Mouse (Mus musculus) cerebellum, adult (tissue): ENCODE measurements around the gene H2-T3.
"Not testable (repeated sequence)": the region's sequence is repeated elsewhere in the genome, so short reads cannot be mapped to it uniquely, and the experiment has no call there.

ENCODE experiments used
- ATAC-seq: cut with Nextera tagmentation; 2 replicates; pipeline ENCODE4 v1.9.2; 2017; ENCODE audit warnings: mild to moderate bottlenecking, moderate library complexity, mixed read lengths; ENCODE audit not compliant: insufficient number of reproducible peaks, low FRiP score, low TSS enrichment

H2-T3 gene

GRCm38 (mm10) chr17:36179446-36179845 lies 10.6 kb downstream of the H2-T3 start:
- ATAC-seq = not testable (repeated sequence)

DNA sequence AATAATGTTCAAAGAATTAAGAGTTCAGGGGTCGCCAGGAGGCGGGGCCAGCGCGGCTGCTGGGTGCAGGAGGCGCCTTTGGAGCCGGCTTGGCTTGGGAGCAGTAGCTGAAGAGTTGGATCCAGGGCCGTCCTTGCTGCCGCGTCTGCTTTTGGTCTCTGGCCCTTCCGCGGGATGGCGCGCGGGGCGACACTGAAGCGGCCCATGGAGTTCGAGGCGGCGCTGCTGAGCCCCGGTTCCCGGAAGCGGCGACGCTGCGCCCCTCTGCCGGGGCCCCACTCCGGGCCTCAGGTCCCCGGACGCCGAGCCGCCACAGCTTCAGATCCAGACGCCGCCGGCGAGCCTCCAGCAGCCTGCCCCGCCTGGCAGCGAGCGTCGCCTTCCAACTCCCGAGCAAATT lies 11.1 kb downstream of the H2-T3 start:
- ATAC-seq = not testable (repeated sequence)

- not testable (repeated sequence) for ATAC-seq
Observed at GRCm38 (mm10) chr17:36176132-36176531, 14.0 kb downstream of the H2-T3 start.

DNA sequence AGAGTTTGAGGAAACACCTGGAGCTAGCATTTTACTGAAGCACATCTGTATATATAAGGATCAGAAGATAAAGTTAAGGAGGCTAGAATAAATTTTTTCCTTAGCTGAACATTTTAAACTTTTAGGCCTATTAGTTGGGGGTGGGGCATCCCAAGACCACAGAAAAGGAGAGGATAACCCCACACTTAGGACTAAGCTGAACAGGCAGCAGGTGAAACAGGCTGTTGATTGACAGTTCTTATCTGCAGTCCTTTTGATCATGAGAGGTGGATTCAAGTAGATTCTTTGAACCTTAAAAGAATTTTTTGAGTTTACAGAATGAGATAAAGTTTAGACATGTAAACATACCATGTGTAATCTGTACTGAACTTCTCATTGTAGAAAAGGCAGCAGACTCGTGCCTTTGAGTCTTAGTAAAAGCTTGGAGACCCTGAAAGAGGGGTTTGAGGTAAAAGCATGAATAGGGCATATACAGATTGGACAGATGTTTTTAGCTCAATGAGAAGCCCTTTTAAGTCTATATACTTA lies 19.7 kb downstream of the H2-T3 start:
- no peak for ATAC-seq

DNA sequence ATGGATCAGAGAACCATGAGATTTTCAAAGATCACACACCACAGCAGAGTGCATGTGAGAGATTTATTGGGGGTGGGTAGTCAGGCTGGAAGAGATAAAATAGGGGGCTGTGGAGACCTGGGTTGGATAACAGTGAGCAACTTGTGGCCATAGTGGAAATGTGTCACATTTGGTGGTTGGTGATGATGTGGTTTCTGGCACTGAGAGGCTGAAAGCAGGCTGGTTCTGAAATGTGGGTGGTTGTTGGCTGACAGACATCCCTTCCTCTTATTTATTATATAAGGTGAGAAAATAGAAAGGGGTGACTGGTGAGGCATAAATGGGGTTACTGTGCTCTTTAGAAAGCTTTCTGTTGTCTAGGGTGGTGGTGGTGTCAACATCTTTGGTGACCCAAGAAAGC lies 20.3 kb downstream of the H2-T3 start:
- ATAC-seq = no peak

GRCm38 (mm10) chr17:36169094-36169493 lies 21.0 kb downstream of the H2-T3 start:
- not testable (repeated sequence) for ATAC-seq

DNA sequence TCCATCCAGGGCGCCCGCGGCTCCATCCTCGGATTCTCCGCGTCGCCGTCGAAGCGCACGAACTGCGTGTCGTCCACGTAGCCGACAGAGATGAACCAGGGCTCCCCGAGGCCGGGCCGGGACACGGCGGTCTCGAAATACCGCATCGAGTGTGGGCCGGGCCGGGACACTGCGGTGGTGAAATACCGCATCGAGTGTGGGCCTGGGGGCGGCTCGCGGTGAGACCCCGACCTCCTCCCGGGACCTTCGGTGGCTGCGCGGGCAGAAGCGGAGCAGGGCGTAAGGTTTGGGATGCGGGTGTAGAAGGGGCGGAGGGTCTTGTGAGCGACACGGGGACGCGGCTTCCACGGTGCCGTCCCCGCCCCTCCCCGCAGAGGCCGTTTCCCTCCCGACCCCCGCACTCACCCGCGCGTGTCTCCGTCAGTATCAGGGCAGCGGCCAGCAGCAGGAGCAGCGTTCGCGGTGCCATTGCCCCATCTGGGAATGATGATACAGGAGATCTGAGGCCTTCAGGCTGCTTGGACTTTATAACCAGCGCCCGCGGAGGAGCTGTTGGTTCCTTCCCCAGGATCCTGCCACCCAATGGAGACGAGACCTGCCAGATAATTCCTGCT lies 21.9 kb downstream of the H2-T3 start, which contains the start of gene Gm8909:
TSS of gene Gm8909 (minus strand) at position 499 of the 614 bp plus-strand sequence.
- ATAC-seq = no peak

DNA sequence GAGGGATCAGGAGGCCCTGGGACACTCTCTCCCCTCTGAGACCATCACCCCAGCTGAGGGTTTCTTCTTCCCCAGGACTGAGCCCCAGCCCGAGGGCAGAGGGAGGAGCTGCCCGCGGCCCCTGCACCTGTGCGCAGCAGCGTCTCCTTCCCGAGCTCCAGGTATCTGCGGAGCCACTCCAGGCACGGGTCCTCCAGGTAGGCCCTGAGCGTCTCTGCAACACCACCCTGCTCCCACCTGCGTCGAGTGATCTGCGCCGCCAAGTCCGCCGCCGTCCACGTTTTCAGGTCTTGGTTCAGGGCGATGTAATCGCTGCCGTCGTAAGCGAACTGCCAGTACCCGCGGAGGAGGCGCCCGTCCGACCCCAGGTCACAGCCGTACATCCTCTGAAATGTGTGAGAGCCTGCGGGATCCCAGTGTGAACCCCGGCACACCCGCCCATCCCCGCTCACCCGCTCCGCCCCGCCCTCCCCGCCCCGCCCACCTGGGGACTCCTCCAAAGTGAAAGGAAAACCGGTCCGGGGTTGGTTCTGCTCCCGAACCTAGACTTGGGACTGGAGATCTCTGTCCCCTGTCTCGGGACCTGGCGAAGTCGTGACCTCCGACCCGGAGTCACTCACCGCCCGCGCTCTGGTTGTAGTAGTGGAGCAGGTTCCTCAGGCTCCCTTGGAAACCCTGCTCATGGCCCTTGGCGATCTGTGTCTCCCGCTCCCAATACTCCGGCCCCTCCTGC lies 22.6 kb downstream of the H2-T3 start:
- ATAC-seq = no peak

DNA sequence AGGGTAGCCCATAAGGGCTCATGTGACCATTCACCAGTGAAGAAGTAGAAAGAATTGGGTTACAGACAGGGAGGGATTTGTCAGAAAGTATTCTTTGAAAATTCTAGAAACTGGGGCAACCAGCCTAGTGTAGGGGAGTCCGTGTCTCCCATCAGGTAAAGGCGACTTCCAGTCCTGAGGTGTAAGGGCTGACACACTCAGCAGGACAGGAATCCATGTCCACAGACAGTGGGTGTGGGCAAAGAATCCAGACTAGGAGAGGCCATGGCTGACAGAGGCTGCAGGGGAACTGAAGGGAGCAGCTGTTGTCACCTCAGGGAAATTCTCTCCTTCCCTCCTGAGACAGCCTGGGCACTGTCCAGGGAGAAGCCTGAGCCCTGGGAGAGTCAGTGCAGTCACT lies 23.2 kb downstream of the H2-T3 start:
- ATAC-seq = not testable (repeated sequence)

DNA sequence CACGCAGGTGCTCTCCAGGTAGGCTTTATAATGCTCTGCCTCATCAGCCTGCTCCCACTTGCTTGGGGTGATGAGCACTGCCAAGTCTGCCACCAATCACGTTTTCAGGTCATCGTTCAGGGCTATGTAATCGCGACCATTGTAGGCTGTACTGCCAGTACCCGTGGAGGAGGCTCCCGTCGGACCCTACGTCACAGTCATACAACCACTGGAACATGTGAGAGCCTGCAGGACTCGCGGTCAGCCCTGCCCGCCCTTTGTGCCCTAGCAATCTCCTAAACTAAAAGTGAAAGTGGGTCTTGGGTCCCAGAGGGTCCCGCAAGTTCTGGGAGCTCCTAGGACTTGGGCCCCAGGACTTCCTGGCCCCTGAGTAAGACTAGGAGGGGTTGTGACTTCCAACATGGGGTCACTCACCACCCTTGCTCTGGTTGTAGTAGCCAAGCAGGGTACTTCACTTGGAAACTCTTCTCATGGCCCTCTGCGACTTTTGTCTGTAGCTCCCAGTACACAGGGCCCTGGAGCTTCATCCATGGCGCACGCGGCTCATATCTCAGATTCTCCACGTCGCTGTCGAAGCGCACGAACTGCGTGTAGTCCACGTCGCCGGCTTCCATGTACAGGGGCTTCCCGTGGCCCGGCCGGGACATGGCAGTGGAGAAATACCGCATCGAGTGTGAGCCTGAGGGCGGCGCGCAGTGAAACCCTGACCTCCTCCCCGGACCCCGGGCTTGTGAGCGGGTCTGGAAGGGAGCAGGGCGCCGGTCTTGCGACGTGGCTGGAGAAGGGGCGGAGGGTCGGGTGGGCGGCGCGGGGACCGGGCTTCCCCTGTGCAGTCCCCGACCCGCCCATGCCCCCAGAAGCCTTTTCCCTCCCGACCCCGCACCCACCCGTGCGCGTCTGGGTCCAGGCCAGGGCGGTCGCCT lies 28.7 kb downstream of the H2-T3 start:
- no peak for ATAC-seq

DNA sequence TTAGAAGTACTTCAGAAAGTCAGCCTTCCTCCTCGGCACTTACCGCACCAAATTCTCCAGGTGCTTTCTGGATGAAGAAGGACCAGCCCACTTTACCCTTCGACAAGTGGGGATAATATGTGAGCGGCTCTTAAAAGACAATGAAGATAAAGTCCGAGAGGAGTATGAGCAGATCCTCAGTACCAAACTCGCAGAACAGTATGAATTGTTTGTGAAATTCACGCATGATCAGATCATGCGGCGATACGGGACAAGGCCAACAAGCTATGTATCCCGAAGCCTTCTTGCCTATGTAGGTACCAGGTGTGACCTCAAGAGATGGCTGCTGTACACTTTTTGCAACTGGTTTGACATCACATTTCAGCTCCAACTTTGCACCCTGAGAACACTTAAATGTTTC lies 31.8 kb downstream of the H2-T3 start:
- not testable (repeated sequence) for ATAC-seq

- ATAC-seq = not testable (repeated sequence)
Observed at GRCm38 (mm10) chr17:36157782-36158181, 32.3 kb downstream of the H2-T3 start.

- ATAC-seq = no peak
Observed at GRCm38 (mm10) chr17:36154271-36155149, 35.6 kb downstream of the H2-T3 start.

GRCm38 (mm10) chr17:36151200-36151599 lies 38.9 kb downstream of the H2-T3 start:
- not testable (repeated sequence) for ATAC-seq

DNA sequence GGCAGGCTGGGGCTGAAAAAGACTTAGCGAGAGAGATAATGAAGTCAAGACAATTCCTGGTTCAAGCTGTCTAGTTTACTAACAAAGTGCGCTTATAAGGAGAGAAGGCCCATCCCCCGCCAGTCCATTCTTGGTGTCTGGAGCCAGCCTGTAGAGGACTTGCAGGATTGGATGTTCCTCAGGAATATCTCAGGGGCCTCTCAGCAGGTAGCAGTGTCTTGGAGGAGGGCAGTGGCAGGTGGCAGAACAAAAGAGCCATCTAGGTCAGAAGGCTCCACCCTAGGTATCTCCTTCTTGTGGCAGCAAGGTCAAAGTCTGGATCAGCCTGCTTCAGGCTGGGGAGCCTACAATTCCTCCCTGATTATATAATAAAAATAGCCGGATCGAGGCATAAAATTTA lies 41.6 kb downstream of the H2-T3 start:
- not testable (repeated sequence) for ATAC-seq

- not testable (repeated sequence) for ATAC-seq
Observed at GRCm38 (mm10) chr17:36146937-36147336, 43.1 kb downstream of the H2-T3 start.

DNA sequence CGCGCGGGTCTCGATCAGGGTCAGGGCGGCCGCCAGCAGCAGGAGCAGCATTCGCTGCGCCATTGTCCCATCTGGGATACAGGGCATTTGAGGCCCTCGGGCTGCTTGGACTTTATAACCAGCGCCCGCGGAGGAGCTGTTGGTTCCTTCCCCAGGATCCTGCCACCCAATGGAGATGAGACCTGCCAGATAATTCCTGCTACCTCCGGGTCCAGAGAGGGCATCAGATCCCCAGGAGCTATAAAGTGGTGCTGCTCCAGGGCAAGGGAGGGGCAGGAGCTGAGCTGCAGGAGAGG lies 44.3 kb downstream of the H2-T3 start:
- not testable (repeated sequence) for ATAC-seq

- ATAC-seq = no peak; the same call in 1 of the 2 replicates
Observed at GRCm38 (mm10) chr17:36145111-36145860, 44.8 kb downstream of the H2-T3 start.

DNA sequence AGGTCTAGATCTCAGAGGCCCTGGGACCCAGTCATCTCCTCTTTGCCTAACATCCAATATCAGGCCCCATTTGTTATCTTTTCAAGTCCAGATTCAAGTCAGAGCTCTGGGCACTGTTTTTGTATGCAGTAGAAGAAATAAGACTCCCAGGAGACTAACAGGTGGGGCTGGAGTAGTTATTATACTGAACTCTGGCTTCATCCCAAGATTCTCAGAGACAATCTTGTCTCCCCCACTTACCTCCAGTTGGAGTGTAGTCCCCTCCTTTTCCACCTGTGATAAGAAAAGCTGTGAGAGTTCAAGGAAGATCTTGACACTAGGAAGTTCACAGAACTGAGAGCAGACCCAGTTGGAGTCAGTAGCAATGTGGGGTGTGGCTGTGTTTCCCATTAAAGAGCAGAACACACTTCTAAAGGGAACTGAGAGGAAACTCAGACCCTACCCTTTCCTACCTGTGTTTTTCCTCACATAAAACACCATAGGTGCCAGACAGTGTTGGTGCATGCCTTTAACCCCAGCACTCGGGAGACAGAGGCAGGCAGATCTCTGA lies 53.7 kb downstream of the H2-T3 start:
- not testable (repeated sequence) for ATAC-seq
